Mouse (Mus musculus) megakaryocyte, embryonic 14.5 days (primary cell): Measurements from ENCODE around the gene Caps2.
"Not testable (repeated sequence)": the region's sequence is repeated elsewhere in the genome, so short reads cannot be mapped to it uniquely, and the experiment has no call there.

Experiments used
- FLI1 ChIP-seq: IDR thresholded peaks from 2 replicates; pipeline ENCODE4 v1.6.1; 2012; ENCODE audit warnings: low read length, inconsistent platforms, mixed read lengths
- GATA1 ChIP-seq: IDR thresholded peaks from 3 replicates; pipeline ENCODE4 v1.6.1; 2012; ENCODE audit warnings: mixed read lengths, low read length, inconsistent platforms, borderline replicate concordance

DNA sequence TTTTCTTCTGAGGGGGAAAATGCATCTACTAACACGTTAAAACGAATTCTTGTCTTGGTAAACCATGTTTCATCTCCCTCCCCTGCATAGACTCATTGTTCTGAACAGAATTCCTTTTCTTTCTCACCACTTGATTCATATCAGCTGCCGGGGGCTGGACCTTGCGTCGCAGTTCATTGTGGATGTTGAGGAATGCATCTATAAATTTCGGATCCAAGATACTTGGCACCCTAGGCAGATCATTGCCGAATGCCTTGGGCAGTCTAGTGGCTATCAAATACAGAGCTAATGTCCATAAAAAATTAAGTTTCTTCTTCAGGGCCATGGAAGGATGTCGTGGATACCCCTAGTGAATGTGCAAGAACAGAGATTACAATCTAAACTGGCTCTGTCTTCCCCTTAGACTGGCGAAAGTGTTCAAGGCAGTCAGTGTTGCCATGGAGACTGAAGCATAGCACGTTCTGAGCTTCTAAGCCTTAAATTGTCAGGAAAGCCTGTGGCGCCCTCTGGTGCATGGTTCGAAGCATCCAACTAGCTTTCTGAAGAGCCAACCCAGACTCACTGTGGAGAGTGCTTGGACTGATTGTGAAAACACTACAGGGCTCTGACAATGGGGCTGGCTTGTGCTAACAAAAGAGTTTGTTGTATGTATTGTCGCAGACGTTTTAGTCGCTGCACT is 3.4 kb upstream of the Caps2 start, which contains the start of gene Glipr1l3:
- TF ChIP-seq FLI1, GATA1: not testable (repeated sequence)
